29 mouse cellular contexts compared by ENCODE assay signal in genomic region chr3:98261415-98261814, GRCm38 (mm10). TPM values are rescaled to one million over a fixed set of nuclear protein-coding genes. Genes with fewer than 3 reads are reported as not detected.
DNase-seq lines count a peak whose midpoint lies in the region; ATAC-seq and TF ChIP-seq lines count a peak whose summit lies in the region.
"Had no signal": no experiment of that assay in that cellular context is flagged by ENCODE, and none has a peak within 500 bp of the region (broad histone marks: within the 10 kb centered on the region; RNA-seq: fewer than 3 reads in every experiment).

No protein-coding gene starts in this region.

- DNase-seq in c-Kit-positive CD71-positive TER-119-negative erythroid progenitor cells, embryonic 14.5 days (ENCODE audit: low read depth), result peak; percentile 35
- DNase-seq in liver, embryonic 14.5 days (ENCODE audit: low read depth in 3 of 3, low spot score in 3 of 3), result no peak
- DNase-seq in thymus, postnatal 0 days (ENCODE audit: low spot score), result no peak
- no peak for DNase-seq in gastrocnemius, postnatal 10 days
- DNase-seq: adrenal gland, postnatal 14 days; cerebellum, adult 11-12 months; cerebellum, postnatal 14 days; right cerebral cortex, adult 18-20 months; spleen, adult 18-20 months; thymus, postnatal 4 days had no signal

- no peak for TF ChIP-seq CTCF in liver, embryonic 14.5 days (IDR thresholded peaks at IDR 0.05; ENCODE audit: low read depth)

- no peak overlapping the region for H3K4me3 ChIP-seq in intestine, embryonic 16.5 days (ENCODE audit: low read length)
- no peak overlapping the region for H3K4me3 ChIP-seq in liver, embryonic 14.5 days (ENCODE audit: insufficient read depth in 1 of 2, low read depth in 2 of 2, low read length in 2 of 2)
- H3K4me3 ChIP-seq in stomach, embryonic 15.5 days (replicated peaks), result no peak overlapping the region
- H3K4me3 ChIP-seq in neural tube, embryonic 15.5 days (replicated peaks), result no peak overlapping the region
- H3K4me3 ChIP-seq: embryonic facial prominence, embryonic 13.5 days; forebrain, embryonic 15.5 days; heart, embryonic 10.5 days; limb, embryonic 12.5 days; lung, embryonic 15.5 days; megakaryocyte, embryonic 14.5 days had no signal

- peak overlapping the region; percentile 45; the same call in 1 of the 2 replicates for H3K27ac ChIP-seq in intestine, embryonic 16.5 days (ENCODE audit: low read length)
- H3K27ac ChIP-seq in liver, embryonic 14.5 days, result no peak overlapping the region
- peak overlapping the region; percentile 45 for H3K27ac ChIP-seq in stomach, embryonic 15.5 days
- no peak overlapping the region for H3K27ac ChIP-seq in neural tube, embryonic 15.5 days (replicated peaks)
- H3K27ac ChIP-seq: embryonic facial prominence, embryonic 13.5 days; forebrain, embryonic 15.5 days; heart, embryonic 10.5 days; limb, embryonic 12.5 days; lung, embryonic 15.5 days had no signal

- no peak overlapping the region for H3K4me2 ChIP-seq in intestine, embryonic 16.5 days (ENCODE audit: low read depth, low read length)
- no peak overlapping the region for H3K4me2 ChIP-seq in liver, embryonic 14.5 days (ENCODE audit: low read depth)
- no peak overlapping the region for H3K4me2 ChIP-seq in stomach, embryonic 15.5 days
- H3K4me2 ChIP-seq in neural tube, embryonic 15.5 days, result no peak overlapping the region
- H3K4me2 ChIP-seq: embryonic facial prominence, embryonic 13.5 days; forebrain, embryonic 15.5 days; limb, embryonic 12.5 days; lung, embryonic 15.5 days had no signal

- ATAC-seq in intestine, embryonic 16.5 days, result peak; percentile 58
- peak; percentile 83 for ATAC-seq in liver, embryonic 14.5 days (ENCODE audit: insufficient read depth)
- ATAC-seq in stomach, embryonic 15.5 days (ENCODE audit: insufficient read depth, low FRiP score, low read depth), result peak; percentile 75; the same call in 1 of the 2 replicates
- ATAC-seq in neural tube, embryonic 15.5 days (ENCODE audit: low FRiP score), result no peak
- ATAC-seq: activated CD4-positive, CD25-positive, alpha-beta regulatory T cell, adult 4 months; forebrain, embryonic 15.5 days; Patski had no signal

- no peaks in the 10 kb centered on the region for H3K27me3 ChIP-seq in intestine, embryonic 16.5 days (replicated peaks; ENCODE audit: control insufficient read depth, insufficient read depth, low read length)
- no peaks in the 10 kb centered on the region for H3K27me3 ChIP-seq in liver, embryonic 14.5 days (ENCODE audit: control insufficient read depth, insufficient read depth, low read length)
- H3K27me3 ChIP-seq in stomach, embryonic 15.5 days (replicated peaks), result no peaks in the 10 kb centered on the region
- H3K27me3 ChIP-seq in neural tube, embryonic 15.5 days (replicated peaks), result no peaks in the 10 kb centered on the region
- H3K27me3 ChIP-seq: embryonic facial prominence, embryonic 13.5 days; forebrain, embryonic 15.5 days; limb, embryonic 12.5 days; lung, embryonic 15.5 days; Patski had no signal

- no peak overlapping the region for H3K9ac ChIP-seq in intestine, embryonic 16.5 days (ENCODE audit: low read depth, low read length)
- H3K9ac ChIP-seq in liver, embryonic 14.5 days (replicated peaks), result no peak overlapping the region
- no peak overlapping the region for H3K9ac ChIP-seq in stomach, embryonic 15.5 days
- no peak overlapping the region for H3K9ac ChIP-seq in neural tube, embryonic 15.5 days (replicated peaks)
- H3K9ac ChIP-seq: embryonic facial prominence, embryonic 13.5 days; forebrain, embryonic 15.5 days; limb, embryonic 12.5 days; lung, embryonic 15.5 days had no signal

- H3K9me3 ChIP-seq in intestine, embryonic 16.5 days (ENCODE audit: control insufficient read depth, low read length), result no peaks in the 10 kb centered on the region
- no peaks in the 10 kb centered on the region for H3K9me3 ChIP-seq in liver, embryonic 14.5 days (ENCODE audit: control insufficient read depth, low read length)
- no peaks in the 10 kb centered on the region for H3K9me3 ChIP-seq in stomach, embryonic 15.5 days
- H3K9me3 ChIP-seq in neural tube, embryonic 15.5 days (replicated peaks), result no peaks in the 10 kb centered on the region
- H3K9me3 ChIP-seq: embryonic facial prominence, embryonic 13.5 days; forebrain, embryonic 15.5 days; heart, embryonic 10.5 days; limb, embryonic 12.5 days; lung, embryonic 15.5 days; megakaryocyte, embryonic 14.5 days had no signal

- no peak for TF ChIP-seq EP300 in liver, embryonic 14.5 days (IDR thresholded peaks at IDR 0.05; ENCODE audit: low read depth)

- H3K4me1 ChIP-seq in intestine, embryonic 16.5 days (ENCODE audit: control insufficient read depth, insufficient read depth, low read length), result peaks cover 26% of the 10 kb centered on the region
- H3K4me1 ChIP-seq in liver, embryonic 14.5 days (replicated peaks; ENCODE audit: control insufficient read depth in 2 of 2, insufficient read depth in 2 of 2, low read length in 1 of 2), result peaks cover 6 to 12% of the 10 kb centered on the region in 2 experiments
- H3K4me1 ChIP-seq in stomach, embryonic 15.5 days, result 0 out of 2 replicates have a peak, but pooled peaks cover 5% of the 10 kb centered on the region
- no peaks in the 10 kb centered on the region for H3K4me1 ChIP-seq in neural tube, embryonic 15.5 days
- H3K4me1 ChIP-seq: forebrain, embryonic 15.5 days; heart, embryonic 10.5 days; limb, embryonic 12.5 days; megakaryocyte, embryonic 14.5 days had no signal

- H3K36me3 ChIP-seq in intestine, embryonic 16.5 days (ENCODE audit: control insufficient read depth, insufficient read depth, low read length), result no peaks in the 10 kb centered on the region
- no peaks in the 10 kb centered on the region for H3K36me3 ChIP-seq in liver, embryonic 14.5 days (replicated peaks; ENCODE audit: control insufficient read depth, insufficient read depth, low read depth)
- H3K36me3 ChIP-seq in stomach, embryonic 15.5 days, result no peaks in the 10 kb centered on the region
- no peaks in the 10 kb centered on the region for H3K36me3 ChIP-seq in neural tube, embryonic 15.5 days
- H3K36me3 ChIP-seq: embryonic facial prominence, embryonic 13.5 days; forebrain, embryonic 15.5 days; heart, embryonic 10.5 days; limb, embryonic 12.5 days; lung, embryonic 15.5 days had no signal

- 63% methylated on average over 4 of the region's 4 CpGs for WGBS in intestine, embryonic 16.5 days
- 22% methylated on average over 4 of the region's 4 CpGs for WGBS in liver, embryonic 14.5 days (ENCODE audit: insufficient replicate concordance)
- WGBS in stomach, embryonic 15.5 days, result 63% methylated on average over 4 of the region's 4 CpGs
- WGBS in neural tube, embryonic 15.5 days, result 92% methylated on average over 4 of the region's 4 CpGs

RNA-seq across cellular contexts. Expression of gene Hmgcs2, which starts 18.8 kb away (rescaled TPM):
- 352 and 475 TPM in 2 replicates for polyA plus RNA-seq in intestine, embryonic 16.5 days (2015; fragmentation: Nextera tagmentation; extraction: Ambion mirVana)
- polyA plus RNA-seq in liver, embryonic 14.5 days (2012; rRNA removed), result 30.7 and 32.1 TPM in 2 replicates
- 81.2 and 85.7 TPM in 2 replicates for polyA plus RNA-seq in liver, embryonic 14.5 days (2014; fragmentation: Nextera tagmentation; extraction: Ambion mirVana)
- polyA plus RNA-seq in stomach, embryonic 15.5 days (2015; fragmentation: Nextera tagmentation; extraction: Ambion mirVana), result 55.7 and 61.3 TPM in 2 replicates
- polyA plus RNA-seq in thymus, postnatal 0 days (2015; fragmentation: Nextera tagmentation; extraction: Ambion mirVana), result 19.9 and 26.7 TPM in 2 replicates
- polyA plus RNA-seq in neural tube, embryonic 15.5 days (2015; fragmentation: Nextera tagmentation; extraction: Ambion mirVana), result 15.3 and 17.7 TPM in 2 replicates
- total RNA-seq in gastrocnemius, postnatal 10 days (2021), result 1 to 10 TPM; 2.1 to 2.6 TPM
- polyA plus RNA-seq: activated CD4-positive, CD25-positive, alpha-beta regulatory T cell, adult 4 months had no signal

RNA-seq across cellular contexts. Expression of gene Reg4, which starts 39.5 kb away (rescaled TPM):
- 28.4 and 37.9 TPM in 2 replicates for polyA plus RNA-seq in intestine, embryonic 16.5 days (2015; fragmentation: Nextera tagmentation; extraction: Ambion mirVana)
- not detected in 2 replicates for polyA plus RNA-seq in liver, embryonic 14.5 days (2012; rRNA removed)
- not detected in 2 replicates for polyA plus RNA-seq in liver, embryonic 14.5 days (2014; fragmentation: Nextera tagmentation; extraction: Ambion mirVana)
- 0.81 and 1.3 TPM in 2 replicates for polyA plus RNA-seq in stomach, embryonic 15.5 days (2015; fragmentation: Nextera tagmentation; extraction: Ambion mirVana)
- 0.58 and 0.59 TPM in 2 replicates for polyA plus RNA-seq in thymus, postnatal 0 days (2015; fragmentation: Nextera tagmentation; extraction: Ambion mirVana)
- 0.47 TPM in 1 of 2 replicates, not detected in the other for polyA plus RNA-seq in neural tube, embryonic 15.5 days (2015; fragmentation: Nextera tagmentation; extraction: Ambion mirVana)
- not detected for total RNA-seq in gastrocnemius, postnatal 10 days (2021)
- total RNA-seq: adrenal gland, postnatal 14 days; gastrocnemius, postnatal 4 days; layer of hippocampus, adult 18-20 months; layer of hippocampus, postnatal 25 days; left cerebral cortex, postnatal 10 days; midbrain, postnatal 0 days had no signal
- polyA plus RNA-seq: activated CD4-positive, CD25-positive, alpha-beta regulatory T cell, adult 4 months; brain, embryonic 14.5 days; embryonic facial prominence, embryonic 13.5 days; forebrain, embryonic 15.5 days; heart, embryonic 10.5 days; heart, postnatal 0 days; hindbrain, embryonic 11.5 days; limb, embryonic 12.5 days; lung, embryonic 15.5 days; midbrain, postnatal 0 days; Patski had no signal

Comparison
In these comparisons a context has a peak if more than half of its experiments do, and no peak if none do; other contexts are left out.
1. H3K27ac ChIP-seq: peak in intestine, embryonic 16.5 days (single experiment) and stomach, embryonic 15.5 days (single experiment); none in liver, embryonic 14.5 days (single experiment) and neural tube, embryonic 15.5 days (single experiment).
2. RNA of gene Reg4, which starts 39.5 kb away (polyA plus RNA-seq): 28.4 to 37.9 TPM in intestine, embryonic 16.5 days; 0.81 to 1.3 TPM in stomach, embryonic 15.5 days, 0.58 to 0.59 TPM in thymus, postnatal 0 days, not detected in liver, embryonic 14.5 days and 0.47 TPM in neural tube, embryonic 15.5 days; every median in the first group is over 10 times any median in the second.